Mouse (Mus musculus): Measurements from ENCODE around the gene Rpl18a. TPM values are rescaled to one million over a fixed set of nuclear protein-coding genes. Genes with fewer than 3 reads are reported as not detected.

Gene Rpl18a
- polyA plus RNA-seq, 1 experiment from 2014 or later: 2,149 TPM

DNA sequence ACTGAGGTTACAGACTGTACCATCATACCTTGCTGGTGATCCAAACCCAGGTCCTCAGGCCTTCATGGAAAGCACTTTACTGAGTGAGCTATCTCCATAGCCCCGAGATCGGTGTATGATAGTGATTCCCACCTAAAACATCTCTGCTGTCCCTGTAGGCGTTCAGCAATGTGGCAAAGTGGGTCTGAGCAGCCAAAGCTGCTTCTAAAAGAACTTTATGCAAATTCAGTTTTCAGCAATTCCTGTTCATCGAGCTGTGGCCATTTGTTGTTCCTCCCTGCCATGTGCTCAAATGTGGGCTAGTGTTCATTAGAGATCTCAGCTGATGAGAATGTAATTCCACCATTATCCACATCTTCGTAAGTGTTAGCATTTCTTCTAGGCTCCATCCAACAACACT lies 29.2 kb upstream of the Rpl18a start:
- Histone ChIP-seq H3K27me3 (ENCODE audit: control insufficient read depth, insufficient read depth, low read depth, low read length) (no peaks in the 10 kb centered on the region), H3K27ac (ENCODE audit: low read length) (no peak overlapping the region), H3K4me3 (ENCODE audit: low read depth, low read length) (no peak overlapping the region), H3K4me2 (ENCODE audit: low read depth, low read length) (no peak overlapping the region), H3K36me3 (ENCODE audit: control insufficient read depth, insufficient read depth) (no peaks in the 10 kb centered on the region), H3K9ac (ENCODE audit: low read depth, low read length) (no peak overlapping the region), H3K4me1 (ENCODE audit: control insufficient read depth, low read depth, low read length) (no peaks in the 10 kb centered on the region), H3K9me3 (replicated peaks; ENCODE audit: control insufficient read depth, low read length) (no peaks in the 10 kb centered on the region)
- ATAC-seq (ENCODE audit: low read depth): no peak
- WGBS (ENCODE audit: insufficient replicate concordance): 64% methylated on average over 5 of the region's 5 CpGs

DNA sequence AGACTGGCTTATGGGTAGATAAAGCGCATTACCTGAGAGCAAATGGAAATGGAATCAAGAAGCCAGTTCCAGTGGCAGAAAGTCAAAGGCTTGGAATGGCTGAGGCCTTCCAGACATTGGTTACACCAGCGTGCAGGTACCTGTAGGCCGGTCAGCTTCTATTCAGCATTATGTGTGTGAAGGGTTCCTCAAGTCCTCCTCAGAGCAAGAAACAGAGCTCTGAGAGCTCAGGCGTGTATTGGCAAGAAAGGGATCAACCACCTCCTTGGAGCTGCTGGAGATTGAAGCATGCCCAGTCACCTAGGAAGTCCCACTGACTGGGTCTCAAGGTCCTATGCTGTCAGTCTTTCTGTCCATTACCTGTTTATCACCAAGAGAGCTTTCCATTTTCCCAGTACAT lies 28.5 kb upstream of the Rpl18a start:
- ATAC-seq (ENCODE audit: low read depth): no peak
- 76% methylated on average over 4 of the region's 4 CpGs for WGBS (ENCODE audit: insufficient replicate concordance)
- H3K9ac ChIP-seq (ENCODE audit: low read depth, low read length): no peak overlapping the region

DNA sequence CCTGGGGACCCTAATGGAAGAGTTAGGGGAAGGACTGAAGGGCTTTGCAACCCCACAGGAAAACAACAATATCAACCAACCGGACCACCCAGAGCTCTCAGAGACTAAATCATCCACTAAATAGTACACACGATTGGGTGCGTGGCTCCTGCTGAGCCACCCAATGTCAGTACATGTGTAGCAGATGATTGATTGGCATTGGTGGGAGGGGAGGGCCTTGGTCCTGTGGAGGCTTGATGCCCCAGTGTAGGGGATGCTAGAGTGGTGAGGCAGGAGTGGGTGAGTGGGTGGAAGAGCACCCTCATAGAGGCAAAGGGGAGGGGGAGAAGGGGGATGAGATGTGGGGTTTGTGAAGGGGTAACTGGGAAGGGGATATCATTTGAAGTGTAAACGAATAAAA lies 26.9 kb upstream of the Rpl18a start:
- H3K36me3 ChIP-seq (ENCODE audit: control insufficient read depth, insufficient read depth): no peaks in the 10 kb centered on the region
- H3K27ac ChIP-seq (ENCODE audit: low read length): no peak overlapping the region
- no peaks in the 10 kb centered on the region for H3K4me1 ChIP-seq (ENCODE audit: control insufficient read depth, low read depth, low read length)
- H3K9ac ChIP-seq (ENCODE audit: low read depth, low read length): no peak overlapping the region
- no peaks in the 10 kb centered on the region for H3K27me3 ChIP-seq (ENCODE audit: control insufficient read depth, insufficient read depth, low read depth, low read length)
- ATAC-seq (ENCODE audit: low read depth): no peak
- H3K4me3 ChIP-seq (ENCODE audit: low read depth, low read length): no peak overlapping the region
- WGBS (ENCODE audit: insufficient replicate concordance): 74% methylated on average over 4 of the region's 4 CpGs
- no peaks in the 10 kb centered on the region for H3K9me3 ChIP-seq (replicated peaks; ENCODE audit: control insufficient read depth, low read length)
- no peak overlapping the region for H3K4me2 ChIP-seq (ENCODE audit: low read depth, low read length)

More for the DNA sequence above, 28.5 kb upstream of the Rpl18a start:
- Histone ChIP-seq H3K27ac (ENCODE audit: low read length) (no peak overlapping the region), H3K36me3 (ENCODE audit: control insufficient read depth, insufficient read depth) (no peaks in the 10 kb centered on the region), H3K9me3 (replicated peaks; ENCODE audit: control insufficient read depth, low read length) (no peaks in the 10 kb centered on the region), H3K27me3 (ENCODE audit: control insufficient read depth, insufficient read depth, low read depth, low read length) (no peaks in the 10 kb centered on the region), H3K4me2 (ENCODE audit: low read depth, low read length) (no peak overlapping the region), H3K4me3 (ENCODE audit: low read depth, low read length) (no peak overlapping the region), H3K4me1 (ENCODE audit: control insufficient read depth, low read depth, low read length) (no peaks in the 10 kb centered on the region)

DNA sequence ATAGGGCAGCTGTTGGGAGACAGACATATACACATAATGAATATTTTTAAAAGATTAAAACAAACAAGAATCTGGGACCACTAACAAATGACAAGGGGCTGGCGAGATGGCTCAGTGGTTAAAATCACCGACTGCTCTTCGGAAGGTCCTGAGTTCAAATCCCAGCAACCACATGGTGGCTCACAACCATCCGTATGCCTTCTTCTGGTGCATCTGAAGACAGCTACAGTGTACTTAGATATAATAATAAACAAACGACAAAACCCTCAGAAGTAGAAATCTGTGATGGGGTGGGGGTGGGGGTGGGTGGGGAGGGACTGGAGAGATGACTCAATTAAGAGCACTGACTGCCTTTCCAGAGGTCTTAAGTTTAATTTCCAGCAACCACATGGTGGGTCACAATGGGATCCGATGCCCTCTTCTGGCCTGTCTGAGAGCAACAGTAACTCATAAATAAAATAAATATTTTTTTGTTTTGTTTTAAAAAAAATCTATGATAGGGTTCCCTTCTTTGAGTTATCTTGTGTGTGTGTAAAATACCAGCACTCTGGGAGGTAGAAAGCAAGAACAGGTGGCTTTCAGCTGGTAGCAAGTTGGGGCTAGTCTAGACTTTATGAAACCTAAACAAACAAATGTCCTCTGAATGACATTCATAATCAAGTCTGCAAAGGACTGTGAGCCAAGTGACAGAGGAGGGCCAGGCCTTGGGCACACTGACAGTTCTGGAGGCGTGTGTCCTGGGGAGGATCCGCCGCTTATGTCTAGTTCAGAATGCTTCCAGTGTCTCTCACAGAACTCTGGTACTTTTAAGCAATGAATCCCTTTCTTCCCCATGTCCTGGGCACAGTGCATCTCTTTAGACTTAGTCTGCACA lies 23.1 kb upstream of the Rpl18a start:
- Histone ChIP-seq H3K4me2 (ENCODE audit: low read depth, low read length) (no peak overlapping the region), H3K36me3 (ENCODE audit: control insufficient read depth, insufficient read depth) (peaks cover 8% of the 10 kb centered on the region), H3K9ac (ENCODE audit: low read depth, low read length) (no peak overlapping the region), H3K4me3 (ENCODE audit: low read depth, low read length) (no peak overlapping the region), H3K9me3 (replicated peaks; ENCODE audit: control insufficient read depth, low read length) (no peaks in the 10 kb centered on the region), H3K27me3 (ENCODE audit: control insufficient read depth, insufficient read depth, low read depth, low read length) (no peaks in the 10 kb centered on the region), H3K27ac (ENCODE audit: low read length) (no peak overlapping the region), H3K4me1 (ENCODE audit: control insufficient read depth, low read depth, low read length) (no peaks in the 10 kb centered on the region)
- no peak for ATAC-seq (ENCODE audit: low read depth)
- 69% methylated on average over 9 of the region's 9 CpGs for WGBS (ENCODE audit: insufficient replicate concordance)

DNA sequence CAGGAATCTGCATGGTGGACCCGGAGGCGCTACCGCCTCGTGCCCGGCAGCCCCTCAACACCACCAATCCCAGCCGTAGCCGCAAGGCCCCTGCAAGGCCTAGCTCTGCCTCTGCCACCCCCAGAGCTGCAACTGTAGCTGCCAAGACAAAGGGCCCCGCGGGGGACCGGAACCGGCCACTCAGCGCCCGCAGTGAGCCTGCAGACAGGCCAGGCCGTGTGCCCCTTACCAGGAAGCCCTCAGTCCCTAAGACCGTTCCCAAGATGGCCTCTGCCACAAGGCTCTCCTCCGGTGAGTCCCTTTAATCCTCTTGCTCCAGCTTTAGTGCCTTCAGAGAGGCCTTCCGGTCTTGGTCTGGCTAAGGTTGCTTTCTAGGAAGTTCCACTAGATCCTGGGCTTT lies 17.5 kb upstream of the Rpl18a start:
- WGBS (ENCODE audit: insufficient replicate concordance): 85% methylated on average over 17 of the region's 17 CpGs
- Histone ChIP-seq H3K4me1 (ENCODE audit: control insufficient read depth, low read depth, low read length) (no peaks in the 10 kb centered on the region), H3K4me3 (ENCODE audit: low read depth, low read length) (no peak overlapping the region), H3K36me3 (ENCODE audit: control insufficient read depth, insufficient read depth) (peaks cover 34% of the 10 kb centered on the region), H3K4me2 (ENCODE audit: low read depth, low read length) (no peak overlapping the region), H3K27ac (ENCODE audit: low read length) (no peak overlapping the region), H3K9me3 (replicated peaks; ENCODE audit: control insufficient read depth, low read length) (no peaks in the 10 kb centered on the region), H3K27me3 (ENCODE audit: control insufficient read depth, insufficient read depth, low read depth, low read length) (no peaks in the 10 kb centered on the region), H3K9ac (ENCODE audit: low read depth, low read length) (no peak overlapping the region)
- ATAC-seq (ENCODE audit: low read depth): no peak

DNA sequence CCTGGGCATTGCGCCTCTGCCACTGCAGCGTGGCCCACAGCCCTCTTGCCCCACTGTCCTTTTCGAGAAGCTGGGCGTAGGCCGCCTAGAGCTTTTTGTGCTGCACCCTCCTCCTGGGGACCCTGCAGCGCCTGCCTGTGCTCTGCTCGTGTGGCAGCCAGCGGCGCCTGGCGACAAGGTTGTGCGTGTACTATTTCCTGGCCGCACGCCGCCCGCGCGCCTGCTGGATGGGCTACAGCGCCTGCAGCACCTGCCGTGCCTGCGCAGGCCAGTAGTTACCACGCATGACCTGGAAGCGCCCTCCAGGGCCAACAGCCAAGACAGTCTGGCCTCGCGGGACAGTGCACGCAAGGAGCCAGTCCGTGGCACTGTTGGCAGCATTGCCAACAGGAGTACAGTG lies 16.3 kb upstream of the Rpl18a start:
- Histone ChIP-seq H3K4me3 (ENCODE audit: low read depth, low read length) (no peak overlapping the region), H3K4me2 (ENCODE audit: low read depth, low read length) (no peak overlapping the region), H3K27me3 (ENCODE audit: control insufficient read depth, insufficient read depth, low read depth, low read length) (no peaks in the 10 kb centered on the region), H3K9me3 (replicated peaks; ENCODE audit: control insufficient read depth, low read length) (no peaks in the 10 kb centered on the region), H3K36me3 (ENCODE audit: control insufficient read depth, insufficient read depth) (peaks cover 34% of the 10 kb centered on the region), H3K9ac (ENCODE audit: low read depth, low read length) (no peak overlapping the region), H3K27ac (ENCODE audit: low read length) (no peak overlapping the region), H3K4me1 (ENCODE audit: control insufficient read depth, low read depth, low read length) (no peaks in the 10 kb centered on the region)
- no peak for ATAC-seq (ENCODE audit: low read depth)
- WGBS (ENCODE audit: insufficient replicate concordance): 89% methylated on average over 26 of the region's 26 CpGs

DNA sequence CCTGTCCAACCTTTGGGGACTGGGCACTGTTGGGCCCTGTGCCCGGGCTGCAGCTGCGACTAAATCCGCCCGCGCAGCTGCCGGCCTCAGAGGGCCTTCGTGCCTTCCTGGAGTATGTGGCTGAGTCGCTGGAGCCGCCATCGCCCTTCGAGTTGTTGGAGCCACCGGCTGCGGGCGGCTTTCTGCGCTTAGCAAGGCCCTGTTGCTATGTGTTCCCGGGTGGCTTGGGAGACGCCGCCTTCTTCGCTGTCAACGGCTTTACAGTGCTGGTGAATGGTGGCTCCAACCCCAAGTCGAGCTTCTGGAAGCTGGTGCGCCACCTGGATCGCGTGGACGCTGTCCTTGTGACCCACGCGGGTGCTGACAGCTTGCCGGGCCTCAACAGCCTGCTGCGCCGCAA lies 15.7 kb upstream of the Rpl18a start:
- H3K4me3 ChIP-seq (ENCODE audit: low read depth, low read length): no peak overlapping the region

DNA sequence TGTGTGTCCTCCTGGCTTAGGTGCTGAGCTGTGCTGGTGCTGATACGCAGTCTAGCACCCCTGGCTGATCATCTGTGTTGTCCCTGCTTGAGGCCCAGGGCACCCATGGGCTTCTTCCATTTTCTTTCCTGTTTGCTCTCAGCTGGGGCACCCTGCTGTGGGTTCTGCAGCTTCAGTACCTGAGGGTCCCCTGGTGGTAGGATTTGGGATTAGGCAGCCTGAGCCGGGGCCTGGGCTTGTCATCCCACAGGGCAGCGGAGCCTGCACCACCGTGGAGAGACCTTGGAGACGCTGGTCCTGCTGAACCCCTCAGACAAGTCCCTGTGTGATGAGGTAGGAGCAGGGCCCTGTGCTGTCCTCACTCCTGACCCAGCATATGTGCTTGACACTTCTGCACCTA lies 14.4 kb upstream of the Rpl18a start:
- WGBS (ENCODE audit: insufficient replicate concordance): 77% methylated on average over 5 of the region's 5 CpGs
- Histone ChIP-seq H3K4me1 (ENCODE audit: control insufficient read depth, low read depth, low read length) (peaks cover 5% of the 10 kb centered on the region), H3K4me3 (ENCODE audit: low read depth, low read length) (no peak overlapping the region), H3K4me2 (ENCODE audit: low read depth, low read length) (no peak overlapping the region), H3K27me3 (ENCODE audit: control insufficient read depth, insufficient read depth, low read depth, low read length) (no peaks in the 10 kb centered on the region), H3K9me3 (replicated peaks; ENCODE audit: control insufficient read depth, low read length) (no peaks in the 10 kb centered on the region), H3K36me3 (ENCODE audit: control insufficient read depth, insufficient read depth) (peaks cover 33% of the 10 kb centered on the region), H3K9ac (ENCODE audit: low read depth, low read length) (no peak overlapping the region), H3K27ac (ENCODE audit: low read length) (no peak overlapping the region)
- ATAC-seq (ENCODE audit: low read depth): no peak

More for the DNA sequence above, 15.7 kb upstream of the Rpl18a start:
- Histone ChIP-seq H3K9ac (ENCODE audit: low read depth, low read length) (no peak overlapping the region), H3K36me3 (ENCODE audit: control insufficient read depth, insufficient read depth) (peaks cover 34% of the 10 kb centered on the region), H3K4me2 (ENCODE audit: low read depth, low read length) (no peak overlapping the region), H3K27me3 (ENCODE audit: control insufficient read depth, insufficient read depth, low read depth, low read length) (no peaks in the 10 kb centered on the region), H3K9me3 (replicated peaks; ENCODE audit: control insufficient read depth, low read length) (no peaks in the 10 kb centered on the region), H3K27ac (ENCODE audit: low read length) (no peak overlapping the region), H3K4me1 (ENCODE audit: control insufficient read depth, low read depth, low read length) (no peaks in the 10 kb centered on the region)
- ATAC-seq (ENCODE audit: low read depth): no peak
- WGBS (ENCODE audit: insufficient replicate concordance): 92% methylated on average over 30 of the region's 30 CpGs

DNA sequence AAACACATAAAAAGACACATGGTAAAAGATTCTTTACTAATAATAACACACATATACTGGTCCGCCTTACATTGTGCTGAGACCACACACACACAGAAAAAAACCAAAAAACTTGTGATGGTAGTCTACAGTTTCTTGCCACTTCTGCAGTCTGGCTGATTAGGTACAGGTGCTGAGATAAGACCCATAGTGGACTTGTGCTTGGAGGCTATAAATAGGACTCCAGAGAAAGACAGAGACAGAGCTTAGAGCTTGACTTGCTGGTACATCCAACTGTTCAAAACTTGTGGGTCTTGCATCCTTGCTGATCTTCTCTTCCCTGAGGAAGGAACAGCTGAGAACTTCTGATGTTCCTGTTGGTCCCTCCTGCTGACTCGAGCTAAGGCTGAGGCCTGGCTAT lies 10.3 kb upstream of the Rpl18a start:
- H3K27ac ChIP-seq (ENCODE audit: low read length): no peak overlapping the region
- no peaks in the 10 kb centered on the region for H3K27me3 ChIP-seq (ENCODE audit: control insufficient read depth, insufficient read depth, low read depth, low read length)
- no peak for ATAC-seq (ENCODE audit: low read depth)
- WGBS (ENCODE audit: insufficient replicate concordance): 39% methylated on average over 2 of the region's 2 CpGs
- no peak overlapping the region for H3K9ac ChIP-seq (ENCODE audit: low read depth, low read length)
- H3K36me3 ChIP-seq (ENCODE audit: control insufficient read depth, insufficient read depth): peaks cover 1% of the 10 kb centered on the region
- H3K4me3 ChIP-seq (ENCODE audit: low read depth, low read length): no peak overlapping the region
- H3K4me2 ChIP-seq (ENCODE audit: low read depth, low read length): no peak overlapping the region
- peaks cover 20% of the 10 kb centered on the region for H3K4me1 ChIP-seq (ENCODE audit: control insufficient read depth, low read depth, low read length)
- H3K9me3 ChIP-seq (replicated peaks; ENCODE audit: control insufficient read depth, low read length): no peaks in the 10 kb centered on the region
